Mouse (Mus musculus) limb, embryonic 14.5 days (tissue): ENCODE results near the gene Dcst2. TPM values are rescaled to one million over a fixed set of nuclear protein-coding genes. Genes with fewer than 3 reads are reported as not detected.
A peak's percentile ranks its signal among the peaks of the same experiment; 100 is the strongest.

ENCODE experiments used
- ATAC-seq: fragments of 200-750 bp; cut with Nextera tagmentation; 2 replicates; pipeline ENCODE4 v1.8.0; 2017; ENCODE audit warnings: low read depth, moderate number of reproducible peaks, moderate TSS enrichment; ENCODE audit not compliant: low FRiP score
- DNase-seq: peaks from one replicate; pipeline ENCODE4 v3.0.0-alpha.2; 2015; ENCODE audit warnings: low spot score
- H3K27ac ChIP-seq: fragments of 300-500 bp; sonication (generic); replicated peaks from 2 replicates; pipeline ENCODE4 v1.5.1; 2014; ENCODE audit warnings: low read depth, mild to moderate bottlenecking, low read length, moderate library complexity, mixed read lengths
- H3K27me3 ChIP-seq: fragments of 300-500 bp; sonication (generic); 2 replicates; pipeline ENCODE4 v1.6.1; 2014; ENCODE audit warnings: low read length, mixed read lengths; ENCODE audit not compliant: control insufficient read depth, insufficient read depth
- H3K36me3 ChIP-seq: fragments of 300-500 bp; sonication (generic); 2 replicates; pipeline ENCODE4 v1.6.1; 2014; ENCODE audit warnings: mild to moderate bottlenecking, low read length, moderate library complexity, mixed read lengths; ENCODE audit not compliant: control insufficient read depth, insufficient read depth
- H3K4me1 ChIP-seq: fragments of 300-500 bp; sonication (generic); 2 replicates; pipeline ENCODE4 v1.6.1; 2014; ENCODE audit warnings: antibody characterized with exemption, low read length, mixed read lengths; ENCODE audit not compliant: control insufficient read depth, insufficient read depth
- H3K4me2 ChIP-seq: fragments of 300-500 bp; sonication (generic); replicated peaks from 2 replicates; pipeline ENCODE4 v1.6.1; 2014; ENCODE audit warnings: low read depth, mild to moderate bottlenecking, low read length, moderate library complexity; ENCODE audit not compliant: severe bottlenecking
- H3K4me3 ChIP-seq: fragments of 300-500 bp; sonication (generic); replicated peaks from 2 replicates; pipeline ENCODE4 v1.5.1; 2014; ENCODE audit warnings: low read length
- H3K9ac ChIP-seq: fragments of 300-500 bp; sonication (generic); 2 replicates; pipeline ENCODE4 v1.6.1; 2014; ENCODE audit warnings: mild to moderate bottlenecking, low read depth, low read length, moderate library complexity; ENCODE audit not compliant: severe bottlenecking
- H3K9me3 ChIP-seq: fragments of 300-500 bp; sonication (generic); 2 replicates; pipeline ENCODE4 v1.6.1; 2016; ENCODE audit warnings: low read length; ENCODE audit not compliant: control insufficient read depth
- POLR2A ChIP-seq: fragments of 200-500 bp; IDR thresholded peaks from 2 replicates; pipeline ENCODE4 v1.8.0; 2012; ENCODE audit warnings: inconsistent platforms, mild to moderate bottlenecking, moderate library complexity, borderline replicate concordance; ENCODE audit not compliant: insufficient read depth, insufficient read length; ENCODE audit errors: extremely low read depth
- WGBS: fragments of 180-500 bp; shearing (Covaris S2); extraction: QIAGEN DNeasy Blood & Tissue Kit; methylation state at CpG from one replicate; pipeline ENCODE4 v1.1.7; 2014; 5-methylcytosine and 5-hydroxymethylcytosine counted together
- polyA plus RNA-seq, 2 experiments: library from polyadenylated mRNA; depleted of rRNA in 1 of 2; stranded (reverse) in 1 of 2; unstranded in 1 of 2; fragments of >200 nt; fragmentation: Nextera tagmentation in 1 of 2; extraction: Ambion mirVana in 1 of 2; gene quantifications; 2 replicates each; pipeline versions ENCODE4 v1.2.1 to v1.2.3; 2012 to 2014

Gene Dcst2
- polyA plus RNA-seq, 2 experiments: 0.26 to 0.63 TPM

- Histone ChIP-seq H3K27me3 (no peaks in the 10 kb centered on the region), H3K27ac (no peak overlapping the region), H3K9ac (no peak overlapping the region), H3K4me3 (no peak overlapping the region), H3K4me2 (0 out of 2 replicates have a peak overlapping the region, but pooled peaks have one; percentile 2), H3K9me3 (no peaks in the 10 kb centered on the region), H3K36me3 (no peaks in the 10 kb centered on the region), H3K4me1 (peaks cover 20% of the 10 kb centered on the region)
- DNase-seq (no peak), ATAC-seq (no peak)
- WGBS: 60% methylated on average over 17 of the region's 17 CpGs
- no peak for TF ChIP-seq POLR2A
Observed at GRCm38 (mm10) chr3:89386438-89387420, 25.0 kb downstream of the Dcst2 start.

GRCm38 (mm10) chr3:89387632-89388031 lies 25.9 kb downstream of the Dcst2 start:
- Histone ChIP-seq H3K4me3 (no peak overlapping the region), H3K27ac (no peak overlapping the region), H3K9ac (no peak overlapping the region), H3K4me1 (peaks cover 26% of the 10 kb centered on the region), H3K27me3 (peaks cover 5% of the 10 kb centered on the region; the same call in 1 of the 2 replicates), H3K4me2 (no peak overlapping the region), H3K36me3 (no peaks in the 10 kb centered on the region), H3K9me3 (no peaks in the 10 kb centered on the region)
- no peak for DNase-seq
- 80% methylated on average over 11 of the region's 11 CpGs for WGBS
- ATAC-seq: no peak
- no peak for TF ChIP-seq POLR2A

GRCm38 (mm10) chr3:89388134-89388881 lies 26.5 kb downstream of the Dcst2 start:
- Histone ChIP-seq H3K4me3 (no peak overlapping the region), H3K27me3 (peaks cover 6% of the 10 kb centered on the region; the same call in 1 of the 2 replicates), H3K9ac (no peak overlapping the region), H3K36me3 (no peaks in the 10 kb centered on the region), H3K4me2 (no peak overlapping the region), H3K27ac (no peak overlapping the region), H3K4me1 (peaks cover 26% of the 10 kb centered on the region), H3K9me3 (no peaks in the 10 kb centered on the region)
- ATAC-seq (no peak), DNase-seq (no peak)
- no peak for TF ChIP-seq POLR2A
- 75% methylated on average over 11 of the region's 11 CpGs for WGBS

GRCm38 (mm10) chr3:89388901-89389740 lies 27.3 kb downstream of the Dcst2 start:
- peaks cover 26% of the 10 kb centered on the region for H3K4me1 ChIP-seq
- WGBS: 62% methylated on average over 5 of the region's 6 CpGs
- TF ChIP-seq POLR2A: no peak
- no peaks in the 10 kb centered on the region for H3K36me3 ChIP-seq
- H3K4me2 ChIP-seq: no peak overlapping the region
- DNase-seq (peak; percentile 41), ATAC-seq (no peak)
- H3K9me3 ChIP-seq: no peaks in the 10 kb centered on the region
- no peak overlapping the region for H3K4me3 ChIP-seq
- peaks cover 6% of the 10 kb centered on the region; the same call in 1 of the 2 replicates for H3K27me3 ChIP-seq
- H3K9ac ChIP-seq: no peak overlapping the region
- H3K27ac ChIP-seq: no peak overlapping the region
